Mouse (Mus musculus): Measurements from ENCODE around the gene Zfp422. TPM values are rescaled to one million over a fixed set of nuclear protein-coding genes. Genes with fewer than 3 reads are reported as not detected.
"Not testable (repeated sequence)": the region's sequence is repeated elsewhere in the genome, so short reads cannot be mapped to it uniquely, and the experiment has no call there.

Gene Zfp422
- polyA plus RNA-seq, 1 experiment from 2014 or later, result 135 TPM

DNA sequence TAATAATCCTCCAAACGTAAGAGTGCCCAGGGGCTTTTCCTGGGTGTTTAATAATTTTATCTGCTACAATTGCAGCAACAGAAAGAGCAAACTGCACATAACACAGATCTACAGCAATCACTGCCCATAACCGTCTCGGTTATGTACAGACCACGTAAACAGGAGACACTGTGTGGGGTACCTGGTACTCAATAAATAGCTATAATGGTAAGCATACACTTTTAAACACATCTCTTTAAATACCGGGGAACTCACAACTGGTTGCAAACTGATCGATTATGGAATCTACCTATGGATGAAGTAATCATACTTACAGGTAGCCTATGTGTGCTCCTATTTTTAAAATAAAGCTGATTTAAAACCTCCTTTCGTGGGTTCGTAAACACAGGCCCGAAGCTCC, 704 bp downstream of the Zfp422 start:
- H3K4me3 ChIP-seq (ENCODE audit: low read depth, low read length), result peak overlapping the region; percentile 67
- H3K9ac ChIP-seq (ENCODE audit: low read depth, low read length), result peak overlapping the region; percentile 99
- H3K4me1 ChIP-seq (ENCODE audit: control insufficient read depth, insufficient read depth, low read length), result peaks cover 13% of the 10 kb centered on the region
- no peak for ATAC-seq
- H3K4me2 ChIP-seq (ENCODE audit: low read length), result peak overlapping the region; percentile 61
- peaks cover 6% of the 10 kb centered on the region; the same call in 1 of the 2 replicates for H3K36me3 ChIP-seq (ENCODE audit: control insufficient read depth, insufficient read depth, low read length)
- peak overlapping the region; percentile 95 for H3K27ac ChIP-seq (ENCODE audit: low read length)
- no peaks in the 10 kb centered on the region for H3K27me3 ChIP-seq (ENCODE audit: control insufficient read depth, insufficient read depth, low read depth, low read length)
- no peaks in the 10 kb centered on the region for H3K9me3 ChIP-seq (replicated peaks; ENCODE audit: control insufficient read depth, low read length, poor library complexity, severe bottlenecking)
- 9% methylated on average over 9 of the region's 9 CpGs for WGBS

DNA sequence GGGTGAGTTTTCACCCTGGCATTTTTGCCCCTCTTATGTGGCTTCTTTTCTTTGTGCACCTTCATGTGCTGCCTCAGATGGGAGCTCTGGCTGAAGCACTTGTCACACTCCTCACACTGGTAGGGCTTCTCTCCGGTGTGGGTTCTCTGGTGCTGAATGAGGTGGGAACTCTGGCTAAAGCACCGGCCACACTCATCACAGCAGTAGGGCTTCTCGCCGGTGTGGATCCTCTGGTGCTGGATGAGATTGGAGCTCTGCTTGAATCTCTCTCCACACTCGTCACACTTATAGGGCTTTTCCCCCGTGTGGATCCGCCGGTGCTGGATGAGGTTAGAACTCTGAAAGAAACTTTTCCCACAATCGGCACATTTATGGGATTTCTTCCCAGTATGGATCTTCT, 2.4 kb downstream of the Zfp422 start:
- not testable (repeated sequence) for H3K36me3 ChIP-seq (ENCODE audit: control insufficient read depth, insufficient read depth, low read length); H3K9ac ChIP-seq (ENCODE audit: low read depth, low read length); H3K4me3 ChIP-seq (ENCODE audit: low read depth, low read length); H3K9me3 ChIP-seq (replicated peaks; ENCODE audit: control insufficient read depth, low read length, poor library complexity, severe bottlenecking); H3K27me3 ChIP-seq (ENCODE audit: control insufficient read depth, insufficient read depth, low read depth, low read length); H3K27ac ChIP-seq (ENCODE audit: low read length); ATAC-seq; H3K4me2 ChIP-seq (ENCODE audit: low read length)
- H3K4me1 ChIP-seq (ENCODE audit: control insufficient read depth, insufficient read depth, low read length), result peaks cover 13% of the 10 kb centered on the region
- WGBS, result 98% methylated on average over 9 of the region's 9 CpGs

DNA sequence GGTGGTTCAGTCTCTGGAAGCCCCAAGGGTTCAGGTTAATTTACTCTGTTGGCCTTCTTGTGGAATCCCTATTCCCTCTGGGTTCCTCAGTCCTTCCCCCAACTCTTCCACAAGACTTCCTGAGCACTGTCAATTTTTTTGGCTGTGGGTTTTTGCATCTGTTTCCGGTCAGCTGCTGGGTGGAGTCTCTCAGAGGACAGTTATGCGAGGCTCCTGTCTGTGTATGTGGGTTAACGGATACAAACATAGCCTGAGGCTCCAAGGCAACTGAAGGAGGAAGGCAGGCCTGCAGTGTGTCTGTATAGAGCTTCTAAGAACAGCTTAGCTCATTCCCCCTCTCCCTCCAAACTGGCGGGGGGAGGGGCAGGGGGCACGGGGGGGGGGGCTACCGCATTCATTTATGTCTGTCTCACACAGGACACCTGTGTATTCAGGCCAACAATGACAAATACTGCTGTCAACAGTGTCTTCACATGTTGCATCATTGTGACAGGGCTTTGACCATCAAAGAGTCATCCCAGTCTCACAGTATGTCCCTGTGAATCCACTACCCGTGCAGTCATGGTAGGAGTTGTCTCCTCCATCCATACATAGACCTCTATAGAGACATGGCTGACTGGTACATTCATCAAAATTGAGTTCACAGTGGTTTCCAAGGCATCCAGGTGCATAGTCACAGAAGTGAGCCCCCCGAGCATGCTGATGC, 7.3 kb downstream of the Zfp422 start:
- H3K36me3 ChIP-seq (ENCODE audit: control insufficient read depth, insufficient read depth, low read length), result peaks cover 6% of the 10 kb centered on the region; the same call in 1 of the 2 replicates
- no peaks in the 10 kb centered on the region for H3K27me3 ChIP-seq (ENCODE audit: control insufficient read depth, insufficient read depth, low read depth, low read length)
- no peak overlapping the region for H3K27ac ChIP-seq (ENCODE audit: low read length)
- WGBS, result 64% methylated on average over 8 of the region's 8 CpGs
- peaks cover 3% of the 10 kb centered on the region for H3K4me1 ChIP-seq (ENCODE audit: control insufficient read depth, insufficient read depth, low read length)
- no peak for ATAC-seq
- no peak overlapping the region for H3K9ac ChIP-seq (ENCODE audit: low read depth, low read length)
- H3K9me3 ChIP-seq (replicated peaks; ENCODE audit: control insufficient read depth, low read length, poor library complexity, severe bottlenecking), result no peaks in the 10 kb centered on the region
- no peak overlapping the region for H3K4me2 ChIP-seq (ENCODE audit: low read length)
- no peak overlapping the region for H3K4me3 ChIP-seq (ENCODE audit: low read depth, low read length)

DNA sequence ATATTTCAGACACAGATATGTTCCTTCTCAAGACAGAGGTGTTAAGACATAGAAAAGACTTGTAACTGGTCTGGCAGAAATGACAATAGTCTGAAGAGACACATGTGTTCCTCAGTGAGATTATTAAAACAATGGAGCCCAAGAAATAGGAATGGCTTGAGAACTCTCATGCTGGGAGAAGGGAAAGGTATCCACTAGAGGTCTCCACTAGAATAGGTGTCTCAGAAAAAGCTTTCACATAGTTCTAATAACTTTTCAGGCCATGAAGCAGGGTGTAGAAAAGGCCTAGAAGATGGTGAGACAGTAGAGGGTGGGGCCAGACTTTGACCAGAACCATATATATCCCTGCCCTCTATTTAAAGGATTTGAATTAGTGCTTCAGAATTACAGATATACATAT, 10.7 kb downstream of the Zfp422 start:
- Histone ChIP-seq H3K36me3 (ENCODE audit: control insufficient read depth, insufficient read depth, low read length) (no peaks in the 10 kb centered on the region), H3K4me3 (ENCODE audit: low read depth, low read length) (no peak overlapping the region), H3K27ac (ENCODE audit: low read length) (no peak overlapping the region), H3K27me3 (ENCODE audit: control insufficient read depth, insufficient read depth, low read depth, low read length) (no peaks in the 10 kb centered on the region), H3K9me3 (replicated peaks; ENCODE audit: control insufficient read depth, low read length, poor library complexity, severe bottlenecking) (no peaks in the 10 kb centered on the region), H3K4me2 (ENCODE audit: low read length) (no peak overlapping the region), H3K9ac (ENCODE audit: low read depth, low read length) (no peak overlapping the region), H3K4me1 (ENCODE audit: control insufficient read depth, insufficient read depth, low read length) (no peaks in the 10 kb centered on the region)
- no peak for ATAC-seq

GRCm38 (mm10) chr6:116615719-116616118, 13.1 kb downstream of the Zfp422 start:
- Histone ChIP-seq H3K27ac (ENCODE audit: low read length) (no peak overlapping the region), H3K4me1 (ENCODE audit: control insufficient read depth, insufficient read depth, low read length) (no peaks in the 10 kb centered on the region), H3K4me3 (ENCODE audit: low read depth, low read length) (no peak overlapping the region), H3K36me3 (ENCODE audit: control insufficient read depth, insufficient read depth, low read length) (no peaks in the 10 kb centered on the region), H3K4me2 (ENCODE audit: low read length) (no peak overlapping the region), H3K9ac (ENCODE audit: low read depth, low read length) (no peak overlapping the region), H3K27me3 (ENCODE audit: control insufficient read depth, insufficient read depth, low read depth, low read length) (no peaks in the 10 kb centered on the region), H3K9me3 (replicated peaks; ENCODE audit: control insufficient read depth, low read length, poor library complexity, severe bottlenecking) (no peaks in the 10 kb centered on the region)
- ATAC-seq, result no peak
- 92% methylated on average over 2 of the region's 2 CpGs for WGBS

GRCm38 (mm10) chr6:116607230-116607629, 21.6 kb downstream of the Zfp422 start:
- Histone ChIP-seq H3K4me3 (ENCODE audit: low read depth, low read length) (no peak overlapping the region), H3K4me2 (ENCODE audit: low read length) (no peak overlapping the region), H3K36me3 (ENCODE audit: control insufficient read depth, insufficient read depth, low read length) (no peaks in the 10 kb centered on the region), H3K27ac (ENCODE audit: low read length) (no peak overlapping the region), H3K9me3 (replicated peaks; ENCODE audit: control insufficient read depth, low read length, poor library complexity, severe bottlenecking) (no peaks in the 10 kb centered on the region), H3K4me1 (ENCODE audit: control insufficient read depth, insufficient read depth, low read length) (no peaks in the 10 kb centered on the region), H3K27me3 (ENCODE audit: control insufficient read depth, insufficient read depth, low read depth, low read length) (no peaks in the 10 kb centered on the region), H3K9ac (ENCODE audit: low read depth, low read length) (no peak overlapping the region)
- no peak for ATAC-seq
- 43% methylated on average over 4 of the region's 4 CpGs for WGBS

DNA sequence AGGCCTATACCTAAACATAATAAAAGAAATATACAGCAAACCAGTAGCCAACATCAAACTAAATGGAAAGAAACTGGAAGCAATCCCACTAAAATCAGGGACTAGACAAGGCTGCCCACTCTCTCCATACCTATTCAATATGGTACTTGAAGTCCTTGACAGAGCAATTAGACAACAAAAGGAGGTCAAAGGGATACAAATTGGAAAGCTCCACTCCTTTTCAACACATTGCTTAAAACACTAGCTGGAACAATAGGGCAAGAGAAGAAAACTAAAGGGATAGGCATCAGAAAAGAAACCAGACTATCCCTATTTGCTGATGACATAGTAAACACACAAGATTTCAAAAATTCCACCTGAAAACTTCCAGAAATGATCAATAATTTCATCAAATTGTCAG, 27.8 kb downstream of the Zfp422 start:
- H3K27ac ChIP-seq (ENCODE audit: low read length); H3K9me3 ChIP-seq (replicated peaks; ENCODE audit: control insufficient read depth, low read length, poor library complexity, severe bottlenecking); H3K9ac ChIP-seq (ENCODE audit: low read depth, low read length); ATAC-seq; H3K27me3 ChIP-seq (ENCODE audit: control insufficient read depth, insufficient read depth, low read depth, low read length); H3K4me1 ChIP-seq (ENCODE audit: control insufficient read depth, insufficient read depth, low read length); H3K4me2 ChIP-seq (ENCODE audit: low read length); H3K36me3 ChIP-seq (ENCODE audit: control insufficient read depth, insufficient read depth, low read length); H3K4me3 ChIP-seq (ENCODE audit: low read depth, low read length): not testable (repeated sequence)

GRCm38 (mm10) chr6:116584095-116584494, 44.7 kb downstream of the Zfp422 start, which contains the start of gene Olfr215:
Gene Olfr215 (minus strand): TSS chr6:116584195.
- no peaks in the 10 kb centered on the region for H3K4me1 ChIP-seq (ENCODE audit: control insufficient read depth, insufficient read depth, low read length)
- no peak within 1 kb of the TSS for H3K27ac ChIP-seq (ENCODE audit: low read length)
- H3K27me3 ChIP-seq (ENCODE audit: control insufficient read depth, insufficient read depth, low read depth, low read length), result no peaks in the 10 kb centered on the region
- WGBS, result 45% methylated on average over 4 of the region's 4 CpGs
- ATAC-seq, result no peak
- H3K4me2 ChIP-seq (ENCODE audit: low read length), result no peak within 1 kb of the TSS
- no peaks in the 10 kb centered on the region for H3K9me3 ChIP-seq (replicated peaks; ENCODE audit: control insufficient read depth, low read length, poor library complexity, severe bottlenecking)
- no peaks in the 10 kb centered on the region for H3K36me3 ChIP-seq (ENCODE audit: control insufficient read depth, insufficient read depth, low read length)
- no peak within 1 kb of the TSS for H3K4me3 ChIP-seq (ENCODE audit: low read depth, low read length)
- H3K9ac ChIP-seq (ENCODE audit: low read depth, low read length), result no peak within 1 kb of the TSS
